Mouse (Mus musculus): ENCODE measurements at regions not wholly inside any gene's neighbourhood (a gene's known extent, or its start where the extent isn't known, plus 50 kb on each side); places are given as distances from the start of the nearest gene placed in this dataset.

DNA sequence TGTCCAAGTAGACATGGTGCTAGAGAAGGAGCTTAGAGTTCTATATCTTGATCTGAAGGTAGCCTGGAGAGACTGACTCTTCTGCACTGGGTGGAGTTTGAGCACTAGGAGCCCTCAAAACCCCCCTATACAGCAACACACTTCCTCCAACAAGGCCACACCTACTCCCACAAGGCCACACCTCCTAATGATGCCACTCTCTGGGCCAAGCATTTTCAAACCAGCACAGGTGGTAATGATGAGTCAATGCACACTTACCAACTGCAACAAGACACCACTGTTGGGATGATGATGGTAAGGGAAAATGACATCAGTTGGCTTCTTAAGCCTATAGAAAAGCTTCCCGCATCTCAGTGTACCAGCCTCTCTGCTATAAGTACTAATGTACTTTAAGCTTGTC is 83.5 kb upstream of the Rybp start:
- Histone ChIP-seq H3K4me3 (ENCODE audit: insufficient read depth, low read depth, low read length) (no peak overlapping the region), H3K27ac (ENCODE audit: insufficient read depth, low read depth, low read length) (no peak overlapping the region), H3K4me1 (ENCODE audit: control insufficient read depth, insufficient read depth, low read length) (peaks cover 7% of the 10 kb centered on the region; the same call in 1 of the 2 replicates)
- WGBS, result 100% methylated on average over 1 of the region's 1 CpGs
- TF ChIP-seq POLR2A (IDR thresholded peaks at IDR 0.05; ENCODE audit: insufficient read depth, low read depth, low read length) (no peak), CTCF (IDR thresholded peaks at IDR 0.05; ENCODE audit: insufficient read depth, low read depth, low read length) (no peak)

DNA sequence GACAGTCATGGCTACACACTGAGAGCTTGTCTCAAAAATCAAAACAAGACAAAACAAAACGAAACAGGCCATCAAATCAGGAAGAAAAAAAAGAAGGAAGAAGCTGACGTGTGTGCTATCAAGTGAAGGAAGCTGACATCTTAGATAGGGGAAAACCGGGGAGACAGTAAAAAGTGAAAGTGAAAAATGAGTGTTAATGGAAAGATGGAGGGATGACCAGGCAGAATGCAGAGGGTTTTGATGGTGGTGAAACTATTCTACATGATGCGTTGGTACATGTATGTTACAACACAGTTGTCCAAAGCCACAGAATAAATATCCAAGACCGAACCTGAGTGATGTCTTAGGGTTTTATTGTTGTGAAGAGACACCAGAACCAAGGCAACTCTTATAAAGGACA is 83.1 kb upstream of the Rybp start:
- no peak overlapping the region for H3K4me3 ChIP-seq (ENCODE audit: insufficient read depth, low read depth, low read length)

DNA sequence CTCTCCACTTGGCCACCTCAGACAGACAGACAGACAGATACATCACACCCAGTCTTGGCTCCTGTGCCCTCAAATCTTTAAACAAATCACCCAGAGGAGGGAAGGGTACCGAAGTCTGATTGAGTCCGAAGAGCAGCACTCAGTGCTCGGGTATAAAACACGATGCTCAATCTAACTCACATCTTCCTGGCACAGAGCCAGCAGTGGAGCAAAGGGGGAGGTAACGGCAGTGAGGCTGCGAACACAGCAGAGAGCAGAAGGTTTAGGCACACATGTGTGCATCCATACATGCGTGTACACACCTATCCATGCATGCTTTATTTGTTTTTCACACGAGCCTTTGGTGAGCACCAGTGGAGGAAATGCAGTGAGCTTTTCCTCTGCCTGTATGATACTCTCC is 78.9 kb upstream of the Rybp start:
- WGBS, result 59% methylated on average over 8 of the region's 8 CpGs
- Histone ChIP-seq H3K4me1 (ENCODE audit: control insufficient read depth, insufficient read depth, low read length) (peaks cover 16% of the 10 kb centered on the region), H3K27ac (ENCODE audit: insufficient read depth, low read depth, low read length) (no peak overlapping the region), H3K4me3 (ENCODE audit: insufficient read depth, low read depth, low read length) (no peak overlapping the region)
- TF ChIP-seq CTCF (IDR thresholded peaks at IDR 0.05; ENCODE audit: insufficient read depth, low read depth, low read length), result no peak
- no peak for TF ChIP-seq POLR2A (IDR thresholded peaks at IDR 0.05; ENCODE audit: insufficient read depth, low read depth, low read length)

More for the DNA sequence above, 83.1 kb upstream of the Rybp start:
- TF ChIP-seq CTCF (IDR thresholded peaks at IDR 0.05; ENCODE audit: insufficient read depth, low read depth, low read length) (no peak), POLR2A (IDR thresholded peaks at IDR 0.05; ENCODE audit: insufficient read depth, low read depth, low read length) (no peak)
- Histone ChIP-seq H3K4me1 (ENCODE audit: control insufficient read depth, insufficient read depth, low read length) (peaks cover 7% of the 10 kb centered on the region; the same call in 1 of the 2 replicates), H3K27ac (ENCODE audit: insufficient read depth, low read depth, low read length) (no peak overlapping the region)
- 95% methylated on average over 5 of the region's 5 CpGs for WGBS

DNA sequence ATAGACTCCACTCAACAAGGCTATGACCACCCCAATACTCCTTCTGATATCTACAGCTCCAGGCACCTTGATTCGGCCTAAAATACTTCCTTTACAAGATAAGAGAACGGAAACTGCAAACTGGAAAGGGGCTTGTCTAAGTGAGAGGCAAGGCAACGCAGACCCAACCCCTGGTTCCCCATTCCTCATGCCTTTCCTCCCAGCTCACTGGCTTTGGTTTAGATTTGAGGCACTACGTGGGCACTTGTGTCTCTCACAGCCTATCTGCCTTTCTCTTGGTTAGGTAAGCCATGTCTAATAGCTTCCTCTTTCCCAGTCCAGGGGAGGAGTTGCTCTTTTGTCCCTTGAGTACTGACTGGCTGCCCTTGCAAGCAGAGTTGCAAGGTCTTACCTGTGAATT is 78.5 kb upstream of the Rybp start:
- WGBS, result 98% methylated on average over 4 of the region's 4 CpGs
- TF ChIP-seq POLR2A (IDR thresholded peaks at IDR 0.05; ENCODE audit: insufficient read depth, low read depth, low read length), result no peak
- no peak for TF ChIP-seq CTCF (IDR thresholded peaks at IDR 0.05; ENCODE audit: insufficient read depth, low read depth, low read length)
- peaks cover 16% of the 10 kb centered on the region for H3K4me1 ChIP-seq (ENCODE audit: control insufficient read depth, insufficient read depth, low read length)
- H3K27ac ChIP-seq (ENCODE audit: insufficient read depth, low read depth, low read length), result no peak overlapping the region
- H3K4me3 ChIP-seq (ENCODE audit: insufficient read depth, low read depth, low read length), result no peak overlapping the region

DNA sequence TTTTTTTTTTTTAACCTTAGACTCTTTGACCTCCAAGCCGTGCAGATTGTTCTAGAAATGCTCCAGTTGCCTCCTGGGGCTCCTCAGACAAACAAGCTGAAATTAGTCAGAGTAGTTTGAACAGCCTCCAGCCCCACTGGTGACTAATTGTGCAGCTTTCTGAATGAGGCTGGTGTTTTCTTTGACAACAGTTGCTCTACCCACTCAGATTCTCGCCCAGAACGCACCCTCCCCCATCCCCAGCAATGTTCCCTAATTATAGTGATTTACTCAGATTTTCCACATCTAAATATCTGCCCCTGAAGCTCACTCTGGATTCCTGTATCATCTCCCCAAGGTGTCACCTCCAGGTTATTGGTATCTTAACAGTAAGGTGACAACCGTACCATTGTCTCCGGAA is 76.4 kb upstream of the Rybp start:
- Histone ChIP-seq H3K27ac (ENCODE audit: insufficient read depth, low read depth, low read length) (no peak overlapping the region), H3K4me1 (ENCODE audit: control insufficient read depth, insufficient read depth, low read length) (peaks cover 16% of the 10 kb centered on the region), H3K4me3 (ENCODE audit: insufficient read depth, low read depth, low read length) (no peak overlapping the region)
- 11% methylated on average over 5 of the region's 5 CpGs for WGBS
- TF ChIP-seq CTCF (IDR thresholded peaks at IDR 0.05; ENCODE audit: insufficient read depth, low read depth, low read length), result no peak
- no peak for TF ChIP-seq POLR2A (IDR thresholded peaks at IDR 0.05; ENCODE audit: insufficient read depth, low read depth, low read length)

DNA sequence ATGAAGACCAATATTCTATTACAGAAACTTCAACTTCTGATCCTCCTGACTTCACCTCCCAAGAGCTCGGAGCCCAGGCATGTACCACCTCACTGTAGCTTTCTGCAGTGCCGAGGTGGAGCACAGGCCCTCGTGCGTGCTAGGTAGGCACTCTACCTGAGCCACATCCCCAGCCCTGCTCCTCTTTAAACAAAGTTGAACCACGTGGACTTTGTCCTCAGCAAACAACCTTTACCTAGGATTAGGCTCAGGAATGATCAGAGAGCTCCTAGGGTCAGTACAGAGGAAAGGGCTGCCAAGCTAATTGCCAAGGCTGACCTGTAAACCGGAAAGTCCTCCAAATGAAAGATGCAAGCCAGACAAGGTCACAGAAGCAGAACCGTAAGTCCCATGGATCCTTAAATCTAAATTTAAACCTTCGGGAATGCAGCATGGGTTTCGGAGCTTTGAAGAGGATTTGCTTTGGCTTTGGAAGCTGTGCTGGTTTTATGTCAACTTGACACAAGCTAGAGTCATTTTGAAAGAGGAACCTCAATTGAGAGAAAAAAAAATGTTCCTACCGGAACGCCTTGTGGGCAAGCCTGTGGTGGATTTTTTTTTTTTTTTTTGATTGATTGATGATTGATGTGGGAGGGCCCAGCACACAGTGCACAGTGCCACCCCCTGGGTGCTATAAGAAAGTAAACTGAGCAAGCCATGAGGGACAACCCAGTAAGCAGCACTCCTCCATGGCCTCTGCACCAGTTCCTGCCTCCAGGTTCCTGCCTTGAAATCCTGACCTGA is 69.5 kb upstream of the Rybp start:
- Histone ChIP-seq H3K4me1 (ENCODE audit: control insufficient read depth, insufficient read depth, low read length) (no peaks in the 10 kb centered on the region), H3K27ac (ENCODE audit: insufficient read depth, low read depth, low read length) (no peak overlapping the region), H3K4me3 (ENCODE audit: insufficient read depth, low read depth, low read length) (no peak overlapping the region)
- TF ChIP-seq CTCF (IDR thresholded peaks at IDR 0.05; ENCODE audit: insufficient read depth, low read depth, low read length), result no peak
- no peak for TF ChIP-seq POLR2A (IDR thresholded peaks at IDR 0.05; ENCODE audit: insufficient read depth, low read depth, low read length)
- 91% methylated on average over 11 of the region's 11 CpGs for WGBS

DNA sequence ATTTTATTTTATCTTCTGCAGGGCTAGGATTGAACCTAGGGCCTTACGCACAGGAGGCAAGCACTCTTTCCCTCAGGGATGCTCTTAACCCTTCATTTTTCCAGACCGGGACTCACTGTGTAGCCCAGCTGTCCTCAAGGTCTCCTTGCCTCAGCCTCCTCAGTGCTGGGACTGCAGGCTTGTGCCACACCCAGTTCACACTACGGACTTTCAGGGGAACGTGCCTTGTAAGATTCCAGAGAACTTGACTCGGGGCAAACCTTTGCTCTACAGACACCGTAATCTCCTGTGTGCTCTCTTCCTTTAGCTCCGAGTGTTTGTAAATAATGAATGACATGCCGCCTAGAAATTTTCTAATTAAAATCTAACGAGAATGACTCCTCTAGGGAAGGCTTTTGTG is 68.6 kb upstream of the Rybp start:
- Histone ChIP-seq H3K4me3 (ENCODE audit: insufficient read depth, low read depth, low read length) (no peak overlapping the region), H3K4me1 (ENCODE audit: control insufficient read depth, insufficient read depth, low read length) (no peaks in the 10 kb centered on the region), H3K27ac (ENCODE audit: insufficient read depth, low read depth, low read length) (no peak overlapping the region)
- no peak for TF ChIP-seq POLR2A (IDR thresholded peaks at IDR 0.05; ENCODE audit: insufficient read depth, low read depth, low read length)
- TF ChIP-seq CTCF (IDR thresholded peaks at IDR 0.05; ENCODE audit: insufficient read depth, low read depth, low read length), result no peak
- WGBS, result 84% methylated on average over 9 of the region's 9 CpGs

DNA sequence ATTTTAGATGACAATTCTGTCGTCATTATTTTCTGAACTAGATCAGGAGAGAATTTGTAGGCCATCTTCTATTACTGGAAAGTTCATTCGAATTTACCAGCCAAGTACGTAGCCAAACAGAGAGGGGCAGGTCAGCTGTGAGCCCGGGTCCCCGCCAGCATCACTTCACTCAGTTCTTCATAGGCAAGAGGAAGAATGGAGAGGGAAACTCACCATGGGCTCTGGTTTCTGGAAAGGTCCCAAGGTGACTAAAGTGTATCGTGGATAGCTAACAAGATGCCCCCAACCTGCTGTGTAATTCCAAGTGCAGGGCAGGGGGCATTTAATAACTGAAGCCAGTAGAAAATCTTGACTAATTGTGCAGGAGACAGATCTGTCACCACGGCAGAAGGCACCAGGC is 60.2 kb upstream of the Rybp start:
- 81% methylated on average over 7 of the region's 7 CpGs for WGBS
- TF ChIP-seq CTCF (IDR thresholded peaks at IDR 0.05; ENCODE audit: insufficient read depth, low read depth, low read length) (no peak), POLR2A (IDR thresholded peaks at IDR 0.05; ENCODE audit: insufficient read depth, low read depth, low read length) (no peak)
- no peak overlapping the region for H3K27ac ChIP-seq (ENCODE audit: insufficient read depth, low read depth, low read length)

DNA sequence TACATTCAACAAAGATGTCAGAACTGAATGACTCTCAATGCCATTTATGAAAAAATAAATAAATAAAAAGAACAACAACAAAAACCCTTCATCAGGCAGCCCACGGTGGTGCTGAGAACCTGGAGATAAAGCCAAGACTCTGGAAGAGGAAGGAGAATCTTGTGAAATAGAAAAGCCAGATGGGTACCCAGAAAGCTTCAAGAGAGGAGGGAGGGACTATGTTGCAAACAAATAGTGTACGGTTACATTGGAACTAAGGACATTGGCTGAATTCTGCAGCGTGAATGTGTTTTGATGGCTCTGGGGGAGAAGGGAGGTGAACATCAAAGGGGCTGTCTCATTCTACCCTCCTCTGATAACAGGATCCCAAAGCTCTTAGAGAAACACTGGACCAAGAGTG is 57.8 kb upstream of the Rybp start:
- H3K27ac ChIP-seq (ENCODE audit: insufficient read depth, low read depth, low read length), result no peak overlapping the region
- no peak overlapping the region for H3K4me3 ChIP-seq (ENCODE audit: insufficient read depth, low read depth, low read length)
- WGBS, result 90% methylated on average over 3 of the region's 3 CpGs
- no peak for TF ChIP-seq CTCF (IDR thresholded peaks at IDR 0.05; ENCODE audit: insufficient read depth, low read depth, low read length)
- no peak for TF ChIP-seq POLR2A (IDR thresholded peaks at IDR 0.05; ENCODE audit: insufficient read depth, low read depth, low read length)
- peaks cover 5% of the 10 kb centered on the region for H3K4me1 ChIP-seq (ENCODE audit: control insufficient read depth, insufficient read depth, low read length)

More for the DNA sequence above, 60.2 kb upstream of the Rybp start:
- H3K4me1 ChIP-seq (ENCODE audit: control insufficient read depth, insufficient read depth, low read length), result no peaks in the 10 kb centered on the region
- no peak overlapping the region for H3K4me3 ChIP-seq (ENCODE audit: insufficient read depth, low read depth, low read length)

Data from olfactory bulb, adult 2 months (tissue).